Mouse (Mus musculus): ENCODE results near the gene Sh2d3c.

- no peak for TF ChIP-seq CTCF (IDR thresholded peaks at IDR 0.05; ENCODE audit: control insufficient read depth, insufficient read depth, low read length)
- TF ChIP-seq POLR2A (IDR thresholded peaks at IDR 0.05; ENCODE audit: borderline replicate concordance, control insufficient read depth, low read depth, low read length): no peak
Observed at GRCm38 (mm10) chr2:32729547-32729946, 8.7 kb downstream of the Sh2d3c start.

Measured in bone marrow, adult 2 months (tissue).